Mouse (Mus musculus) liver, embryonic 16.5 days (tissue): Measurements from ENCODE around the gene Bpifa6. TPM values are rescaled to one million over a fixed set of nuclear protein-coding genes. Genes with fewer than 3 reads are reported as not detected.

Source experiments
- ATAC-seq: fragments of 200-750 bp; cut with Nextera tagmentation; 2 replicates; pipeline ENCODE4 v1.8.0; 2017; ENCODE audit warnings: low read depth, mild to moderate bottlenecking, moderate number of reproducible peaks, moderate library complexity
- H3K27ac ChIP-seq: fragments of 300-500 bp; sonication (generic); 2 replicates; pipeline ENCODE4 v1.5.1; 2014; ENCODE audit warnings: mild to moderate bottlenecking, low read length
- H3K27me3 ChIP-seq: fragments of 300-500 bp; sonication (generic); 2 replicates; pipeline ENCODE4 v1.6.1; 2014; ENCODE audit warnings: low read depth, low read length, mixed read lengths; ENCODE audit not compliant: control insufficient read depth, insufficient read depth
- H3K36me3 ChIP-seq: fragments of 300-500 bp; sonication (generic); 2 replicates; pipeline ENCODE4 v1.6.1; 2014; ENCODE audit warnings: mild to moderate bottlenecking; ENCODE audit not compliant: control insufficient read depth, insufficient read depth
- H3K4me1 ChIP-seq: fragments of 300-500 bp; sonication (generic); 2 replicates; pipeline ENCODE4 v1.6.1; 2014; ENCODE audit warnings: low read depth, low read length, mixed read lengths; ENCODE audit not compliant: control insufficient read depth
- H3K4me2 ChIP-seq: fragments of 300-500 bp; sonication (generic); 2 replicates; pipeline ENCODE4 v1.6.1; 2014; ENCODE audit warnings: low read depth, low read length, mixed read lengths
- H3K4me3 ChIP-seq: fragments of 300-500 bp; sonication (generic); 2 replicates; pipeline ENCODE4 v1.5.1; 2014; ENCODE audit warnings: low read depth, mild to moderate bottlenecking, low read length
- H3K9ac ChIP-seq: fragments of 300-500 bp; sonication (generic); 2 replicates; pipeline ENCODE4 v1.6.1; 2014; ENCODE audit warnings: low read depth, low read length
- H3K9me3 ChIP-seq: fragments of 300-500 bp; sonication (generic); replicated peaks from 2 replicates; pipeline ENCODE4 v1.6.1; 2016; ENCODE audit warnings: low read length; ENCODE audit not compliant: control insufficient read depth
- WGBS: fragments of 180-500 bp; shearing (Covaris S2); extraction: QIAGEN DNeasy Blood & Tissue Kit; methylation state at CpG from one replicate; pipeline ENCODE4 v1.1.7; 2014; ENCODE audit not compliant: insufficient replicate concordance; 5-methylcytosine and 5-hydroxymethylcytosine counted together
- polyA plus RNA-seq: library from polyadenylated mRNA; unstranded; fragments of >200 nt; fragmentation: Nextera tagmentation; extraction: Ambion mirVana; gene quantifications from 2 replicates; pipeline ENCODE4 v1.2.1, GENCODE M21; 2015

Gene Bpifa6
- polyA plus RNA-seq, 1 experiment from 2014 or later, result not detected

GRCm38 (mm10) chr2:153953836-153954235 is 20.9 kb upstream of the Bpifa6 start:
- no peaks in the 10 kb centered on the region for H3K36me3 ChIP-seq
- no peak overlapping the region for H3K4me3 ChIP-seq
- no peaks in the 10 kb centered on the region for H3K27me3 ChIP-seq
- H3K9ac ChIP-seq, result no peak overlapping the region
- no peak overlapping the region for H3K4me2 ChIP-seq
- H3K27ac ChIP-seq, result no peak overlapping the region
- no peaks in the 10 kb centered on the region for H3K9me3 ChIP-seq
- 3% methylated on average over 6 of the region's 6 CpGs for WGBS
- ATAC-seq, result 0 out of 2 replicates have a peak, but pooled peaks have one; percentile 24
- H3K4me1 ChIP-seq, result no peaks in the 10 kb centered on the region

GRCm38 (mm10) chr2:153962821-153963331 is 11.9 kb upstream of the Bpifa6 start:
- H3K4me3 ChIP-seq, result no peak overlapping the region
- no peak overlapping the region for H3K27ac ChIP-seq
- WGBS, result 42% methylated on average over 4 of the region's 4 CpGs

GRCm38 (mm10) chr2:153963334-153963733 is 11.4 kb upstream of the Bpifa6 start:
- no peak overlapping the region for H3K9ac ChIP-seq
- H3K4me3 ChIP-seq, result no peak overlapping the region
- ATAC-seq, result no peak
- no peaks in the 10 kb centered on the region for H3K4me1 ChIP-seq
- no peaks in the 10 kb centered on the region for H3K36me3 ChIP-seq
- 65% methylated on average over 1 of the region's 1 CpGs for WGBS
- H3K27me3 ChIP-seq, result no peaks in the 10 kb centered on the region
- no peaks in the 10 kb centered on the region for H3K9me3 ChIP-seq
- H3K27ac ChIP-seq, result no peak overlapping the region
- no peak overlapping the region for H3K4me2 ChIP-seq

More at GRCm38 (mm10) chr2:153962821-153963331, 11.9 kb upstream of the Bpifa6 start:
- H3K4me2 ChIP-seq, result no peak overlapping the region
- no peaks in the 10 kb centered on the region for H3K36me3 ChIP-seq
- H3K27me3 ChIP-seq, result no peaks in the 10 kb centered on the region
- no peak for ATAC-seq
- no peaks in the 10 kb centered on the region for H3K4me1 ChIP-seq
- H3K9ac ChIP-seq, result no peak overlapping the region
- H3K9me3 ChIP-seq, result no peaks in the 10 kb centered on the region

GRCm38 (mm10) chr2:153970221-153970620 is 4.5 kb upstream of the Bpifa6 start:
- Histone ChIP-seq H3K4me1 (no peaks in the 10 kb centered on the region), H3K9me3 (no peaks in the 10 kb centered on the region), H3K27me3 (no peaks in the 10 kb centered on the region), H3K36me3 (no peaks in the 10 kb centered on the region), H3K4me2 (no peak overlapping the region), H3K27ac (no peak overlapping the region), H3K9ac (no peak overlapping the region), H3K4me3 (no peak overlapping the region)
- no peak for ATAC-seq
- WGBS, result 69% methylated on average over 5 of the region's 5 CpGs

- H3K9ac ChIP-seq, result no peak overlapping the region
- no peak for ATAC-seq
- H3K27ac ChIP-seq, result no peak overlapping the region
- H3K27me3 ChIP-seq, result no peaks in the 10 kb centered on the region
- H3K4me1 ChIP-seq, result no peaks in the 10 kb centered on the region
- H3K4me3 ChIP-seq, result no peak overlapping the region
- H3K36me3 ChIP-seq, result no peaks in the 10 kb centered on the region
- H3K9me3 ChIP-seq, result no peaks in the 10 kb centered on the region
- no peak overlapping the region for H3K4me2 ChIP-seq
- WGBS, result 8% methylated on average over 7 of the region's 7 CpGs
Measured at GRCm38 (mm10) chr2:153995770-153996169, 21.0 kb downstream of the Bpifa6 start.

GRCm38 (mm10) chr2:154000501-154000900 is 25.8 kb downstream of the Bpifa6 start:
- Histone ChIP-seq H3K9me3 (no peaks in the 10 kb centered on the region), H3K36me3 (no peaks in the 10 kb centered on the region), H3K4me3 (no peak overlapping the region), H3K27me3 (no peaks in the 10 kb centered on the region), H3K4me1 (no peaks in the 10 kb centered on the region), H3K27ac (no peak overlapping the region), H3K4me2 (no peak overlapping the region), H3K9ac (no peak overlapping the region)
- ATAC-seq, result no peak
- WGBS, result 40% methylated on average over 3 of the region's 3 CpGs

- H3K4me1 ChIP-seq, result no peaks in the 10 kb centered on the region
- H3K9ac ChIP-seq, result no peak overlapping the region
- H3K27me3 ChIP-seq, result no peaks in the 10 kb centered on the region
- H3K27ac ChIP-seq, result no peak overlapping the region
- no peak for ATAC-seq
- H3K9me3 ChIP-seq, result no peaks in the 10 kb centered on the region
- H3K4me3 ChIP-seq, result no peak overlapping the region
- no peak overlapping the region for H3K4me2 ChIP-seq
- H3K36me3 ChIP-seq, result no peaks in the 10 kb centered on the region
Measured at GRCm38 (mm10) chr2:154001056-154001455, 26.3 kb downstream of the Bpifa6 start.

GRCm38 (mm10) chr2:154004456-154004855 is 29.7 kb downstream of the Bpifa6 start:
- ATAC-seq, result no peak
- Histone ChIP-seq H3K27me3 (no peaks in the 10 kb centered on the region), H3K27ac (no peak overlapping the region), H3K4me2 (no peak overlapping the region), H3K4me3 (no peak overlapping the region), H3K36me3 (no peaks in the 10 kb centered on the region), H3K4me1 (no peaks in the 10 kb centered on the region), H3K9ac (no peak overlapping the region), H3K9me3 (no peaks in the 10 kb centered on the region)
- WGBS, result 44% methylated on average over 1 of the region's 1 CpGs

- Histone ChIP-seq H3K27ac (no peak overlapping the region), H3K4me3 (no peak overlapping the region), H3K9ac (no peak overlapping the region), H3K4me2 (no peak overlapping the region), H3K36me3 (no peaks in the 10 kb centered on the region), H3K4me1 (no peaks in the 10 kb centered on the region), H3K9me3 (no peaks in the 10 kb centered on the region), H3K27me3 (no peaks in the 10 kb centered on the region)
- 0 out of 2 replicates have a peak, but pooled peaks have one; percentile 45 for ATAC-seq
- WGBS, result 48% methylated on average over 1 of the region's 1 CpGs
Measured at GRCm38 (mm10) chr2:154005094-154005493, 30.3 kb downstream of the Bpifa6 start.
